Mouse (Mus musculus) Muller cell, postnatal 12 days (primary cell): ENCODE measurements around the gene Dscam.

Experiments
- DNase-seq: peaks from one replicate; pipeline ENCODE4 v3.0.0-alpha.2; 2015; ENCODE audit errors: inconsistent ontology term

Gene Dscam

GRCm38 (mm10) chr16:96563350-96564257, 606.9 kb downstream of the Dscam start:
- no peak for DNase-seq

- peak; percentile 34 for DNase-seq
Observed at GRCm38 (mm10) chr16:96559796-96560195, 610.8 kb downstream of the Dscam start.

GRCm38 (mm10) chr16:96558341-96558740, 612.2 kb downstream of the Dscam start:
- no peak for DNase-seq

GRCm38 (mm10) chr16:96556621-96557020, 613.9 kb downstream of the Dscam start:
- DNase-seq: no peak

GRCm38 (mm10) chr16:96555412-96555811, 615.1 kb downstream of the Dscam start:
- no peak for DNase-seq

GRCm38 (mm10) chr16:96552680-96553079, 617.9 kb downstream of the Dscam start:
- DNase-seq: no peak

GRCm38 (mm10) chr16:96541056-96541455, 629.5 kb downstream of the Dscam start:
- no peak for DNase-seq
